Mouse (Mus musculus) myocyte (in vitro differentiated cells): ENCODE measurements around the gene Ggn.

ENCODE experiments used
- CEBPB ChIP-seq: IDR thresholded peaks from 2 replicates; pipeline ENCODE4 v1.6.1; 2011; ENCODE audit warnings: mild to moderate bottlenecking, moderate library complexity; ENCODE audit not compliant: poor library complexity, insufficient read depth, severe bottlenecking
- E2F4 ChIP-seq: IDR thresholded peaks from one replicate; pipeline ENCODE4 v1.6.1; 2011; ENCODE audit warnings: mild to moderate bottlenecking, control low read depth, moderate library complexity; ENCODE audit not compliant: insufficient read depth
- MAX ChIP-seq: IDR thresholded peaks from one replicate; pipeline ENCODE4 v1.6.1; 2011; ENCODE audit warnings: low read depth, mild to moderate bottlenecking, control low read depth
- MYOD1 ChIP-seq, 3 experiments: IDR thresholded peaks; one replicate each; pipeline ENCODE4 v1.6.1; 2011; ENCODE audit warnings: control low read depth in 2 of 3, low read depth in 2 of 3, mild to moderate bottlenecking in 2 of 3, moderate library complexity in 1 of 3; ENCODE audit not compliant: insufficient read length in 2 of 3, control insufficient read depth in 1 of 3
- MYOG ChIP-seq, 3 experiments: IDR thresholded peaks; one replicate each; pipeline ENCODE4 v1.6.1; 2011; ENCODE audit warnings: control low read depth in 2 of 3, low read depth in 2 of 3, mild to moderate bottlenecking in 2 of 3; ENCODE audit not compliant: insufficient read length in 2 of 3, control insufficient read depth in 1 of 3, insufficient read depth in 1 of 3
- POLR2A ChIP-seq: IDR thresholded peaks from one replicate; pipeline ENCODE4 v1.6.1; 2011; ENCODE audit warnings: low read depth, mild to moderate bottlenecking, control low read depth, moderate library complexity; ENCODE audit not compliant: insufficient read length
- POLR2AphosphoS2 ChIP-seq: IDR thresholded peaks from one replicate; pipeline ENCODE4 v1.6.1; 2011; ENCODE audit warnings: low read depth, control low read depth; ENCODE audit not compliant: insufficient read length
- TCF12 ChIP-seq: IDR thresholded peaks from one replicate; pipeline ENCODE4 v1.6.1; 2011; ENCODE audit warnings: mild to moderate bottlenecking, control low read depth; ENCODE audit not compliant: poor library complexity, insufficient read depth, severe bottlenecking
- USF1 ChIP-seq: IDR thresholded peaks from one replicate; pipeline ENCODE4 v1.6.1; 2011; ENCODE audit warnings: low read depth, mild to moderate bottlenecking, control low read depth, moderate library complexity

- TF ChIP-seq E2F4 (no peak), USF1 (no peak), POLR2AphosphoS2 (no peak), POLR2A (no peak), CEBPB (no peak), MAX (no peak), TCF12 (no peak), MYOD1 (IDR thresholded peaks at IDR 0.05; ENCODE audit: control insufficient read depth in 1 of 3, insufficient read length in 2 of 3, low read depth in 2 of 3) (no peak), MYOG (IDR thresholded peaks at IDR 0.05; ENCODE audit: control insufficient read depth in 1 of 3, insufficient read depth in 1 of 3, insufficient read length in 2 of 3, low read depth in 2 of 3) (no peak)
Observed at GRCm38 (mm10) chr7:29162750-29163525, 7.1 kb upstream of the Ggn start.
